Mouse (Mus musculus) embryonic facial prominence, embryonic 11.5 days (tissue): ENCODE results near the gene Adam1a. TPM values are rescaled to one million over a fixed set of nuclear protein-coding genes. Genes with fewer than 3 reads are reported as not detected.

Source experiments
- ATAC-seq: fragments of 200-750 bp; cut with Nextera tagmentation; replicated peaks from 2 replicates; pipeline ENCODE4 v1.8.0; 2017; ENCODE audit warnings: low read depth; ENCODE audit not compliant: insufficient number of reproducible peaks, low FRiP score, low TSS enrichment
- DNase-seq: peaks from one replicate; pipeline ENCODE4 v3.0.0-alpha.2; 2015; ENCODE audit warnings: low spot score
- H3K27ac ChIP-seq: fragments of 300-500 bp; sonication (generic); replicated peaks from 2 replicates; pipeline ENCODE4 v1.5.1; 2014; ENCODE audit warnings: mild to moderate bottlenecking, low read depth, low read length, control low read depth
- H3K27me3 ChIP-seq: fragments of 300-500 bp; sonication (generic); 2 replicates; pipeline ENCODE4 v1.6.1; 2014; ENCODE audit warnings: mild to moderate bottlenecking, low read length, moderate library complexity, mixed read lengths; ENCODE audit not compliant: control insufficient read depth, insufficient read depth
- H3K36me3 ChIP-seq: fragments of 300-500 bp; sonication (generic); replicated peaks from 2 replicates; pipeline ENCODE4 v1.6.1; 2014; ENCODE audit warnings: low read depth, mild to moderate bottlenecking, low read length, moderate library complexity, mixed read lengths; ENCODE audit not compliant: control insufficient read depth, insufficient read depth
- H3K4me1 ChIP-seq: fragments of 300-500 bp; sonication (generic); 2 replicates; pipeline ENCODE4 v1.6.1; 2014; ENCODE audit warnings: low read length, mixed read lengths; ENCODE audit not compliant: control insufficient read depth, insufficient read depth
- H3K4me2 ChIP-seq: fragments of 300-500 bp; sonication (generic); 2 replicates; pipeline ENCODE4 v1.6.1; 2014; ENCODE audit warnings: low read depth, mild to moderate bottlenecking, control low read depth, low read length, moderate library complexity
- H3K4me3 ChIP-seq: fragments of 300-500 bp; sonication (generic); 2 replicates; pipeline ENCODE4 v1.5.1; 2014; ENCODE audit warnings: low read depth, low read length, control low read depth
- H3K9ac ChIP-seq: fragments of 300-500 bp; sonication (generic); replicated peaks from 2 replicates; pipeline ENCODE4 v1.6.1; 2014; ENCODE audit warnings: mild to moderate bottlenecking, control low read depth, low read length
- H3K9me3 ChIP-seq: fragments of 300-500 bp; sonication (generic); replicated peaks from 2 replicates; pipeline ENCODE4 v1.6.1; 2016; ENCODE audit warnings: mild to moderate bottlenecking, low read length, inconsistent platforms, mixed read lengths; ENCODE audit not compliant: control insufficient read depth
- WGBS: fragments of 180-500 bp; shearing (Covaris S2); extraction: QIAGEN DNeasy Blood & Tissue Kit; methylation state at CpG from one replicate; pipeline ENCODE4 v1.1.7; 2014; 5-methylcytosine and 5-hydroxymethylcytosine counted together
- polyA plus RNA-seq: library from polyadenylated mRNA; unstranded; fragments of >200 nt; fragmentation: Nextera tagmentation; extraction: Ambion mirVana; gene quantifications from 2 replicates; pipeline ENCODE4 v1.2.1, GENCODE M21; 2014

Adam1a gene
- polyA plus RNA-seq: 1.5 TPM in 2 replicates

- H3K4me1 ChIP-seq: no peaks in the 10 kb centered on the region
- no peaks in the 10 kb centered on the region for H3K27me3 ChIP-seq
- peak; percentile 37 for DNase-seq
- H3K27ac ChIP-seq: peak within 1 kb of the TSS; percentile 89
- 1% methylated on average over 58 of the region's 97 CpGs for WGBS
- ATAC-seq: peak; percentile 49; the same call in 1 of the 2 replicates
- no peaks in the 10 kb centered on the region for H3K36me3 ChIP-seq
- H3K4me3 ChIP-seq: peak within 1 kb of the TSS; percentile 72
- no peaks in the 10 kb centered on the region for H3K9me3 ChIP-seq
- peak within 1 kb of the TSS; percentile 87 for H3K4me2 ChIP-seq
- H3K9ac ChIP-seq: peak within 1 kb of the TSS; percentile 80
These were observed at the start of gene Adam1a, which contains the start of gene Gm42878 for GRCm38 (mm10) chr5:121544910-121545792. TSS of gene Adam1a (minus strand) at chr5:121545482. TSS of gene Gm42878 (minus strand) at chr5:121545482.

GRCm38 (mm10) chr5:121594714-121595313 is 49.5 kb upstream of the Adam1a start:
- H3K4me1 ChIP-seq: no peaks in the 10 kb centered on the region
- no peak overlapping the region for H3K4me3 ChIP-seq
- DNase-seq (no peak), ATAC-seq (no peak)
- no peaks in the 10 kb centered on the region for H3K36me3 ChIP-seq
- H3K9ac ChIP-seq: no peak overlapping the region
- 91% methylated on average over 6 of the region's 6 CpGs for WGBS
- no peaks in the 10 kb centered on the region for H3K27me3 ChIP-seq
- no peak overlapping the region for H3K27ac ChIP-seq
- no peaks in the 10 kb centered on the region for H3K9me3 ChIP-seq
- no peak overlapping the region for H3K4me2 ChIP-seq

- Histone ChIP-seq H3K4me2 (peak within 1 kb of the TSS; percentile 73), H3K4me3 (peak within 1 kb of the TSS; percentile 72), H3K36me3 (no peaks in the 10 kb centered on the region), H3K9ac (peak within 1 kb of the TSS; percentile 81), H3K27ac (peak within 1 kb of the TSS; percentile 48), H3K4me1 (no peaks in the 10 kb centered on the region), H3K9me3 (no peaks in the 10 kb centered on the region), H3K27me3 (no peaks in the 10 kb centered on the region)
- peak; percentile 90 for DNase-seq
- ATAC-seq: peak; percentile 80
- 3% methylated on average over 47 of the region's 47 CpGs for WGBS
These were observed 48.4 kb upstream of the Adam1a start, which contains the start of gene Aldh2 for GRCm38 (mm10) chr5:121593451-121594401. TSS of gene Aldh2 (minus strand) at chr5:121593824.

GRCm38 (mm10) chr5:121592816-121593407 is 47.6 kb upstream of the Adam1a start:
- DNase-seq: peak; percentile 13
- ATAC-seq: peak; percentile 53; the same call in 1 of the 2 replicates
- H3K27me3 ChIP-seq: no peaks in the 10 kb centered on the region
- H3K36me3 ChIP-seq: no peaks in the 10 kb centered on the region
- no peaks in the 10 kb centered on the region for H3K9me3 ChIP-seq
- H3K4me2 ChIP-seq: peak overlapping the region; percentile 73
- H3K4me1 ChIP-seq: no peaks in the 10 kb centered on the region
- H3K27ac ChIP-seq: peak overlapping the region; percentile 48; the same call in 1 of the 2 replicates
- 3% methylated on average over 33 of the region's 33 CpGs for WGBS
- peak overlapping the region; percentile 81 for H3K9ac ChIP-seq
- H3K4me3 ChIP-seq: peak overlapping the region; percentile 72

- no peak overlapping the region; the same call in 1 of the 2 replicates for H3K9ac ChIP-seq
- no peaks in the 10 kb centered on the region for H3K27me3 ChIP-seq
- no peak overlapping the region for H3K27ac ChIP-seq
- 65% methylated on average over 11 of the region's 11 CpGs for WGBS
- H3K4me2 ChIP-seq: peak overlapping the region; percentile 73
- H3K4me1 ChIP-seq: no peaks in the 10 kb centered on the region
- peak overlapping the region; percentile 72 for H3K4me3 ChIP-seq
- no peaks in the 10 kb centered on the region for H3K36me3 ChIP-seq
- no peaks in the 10 kb centered on the region for H3K9me3 ChIP-seq
- no peak for ATAC-seq
- DNase-seq: no peak
These were observed 47.0 kb upstream of the Adam1a start for GRCm38 (mm10) chr5:121592064-121592815.

GRCm38 (mm10) chr5:121591417-121592063 is 46.3 kb upstream of the Adam1a start:
- Histone ChIP-seq H3K27ac (no peak overlapping the region), H3K36me3 (no peaks in the 10 kb centered on the region), H3K4me1 (no peaks in the 10 kb centered on the region), H3K9me3 (no peaks in the 10 kb centered on the region), H3K27me3 (no peaks in the 10 kb centered on the region), H3K4me2 (no peak overlapping the region), H3K9ac (no peak overlapping the region), H3K4me3 (no peak overlapping the region)
- 79% methylated on average over 11 of the region's 11 CpGs for WGBS
- no peak for DNase-seq
- ATAC-seq: no peak
